Mouse (Mus musculus) forebrain, embryonic 15.5 days (tissue): ENCODE results near the gene Tgfb2. TPM values are rescaled to one million over a fixed set of nuclear protein-coding genes. Genes with fewer than 3 reads are reported as not detected.

ENCODE experiments used
- ATAC-seq: fragments of 200-750 bp; cut with Nextera tagmentation; replicated peaks from 2 replicates; pipeline ENCODE4 v1.8.0; 2017; ENCODE audit warnings: mild to moderate bottlenecking, moderate TSS enrichment, moderate library complexity
- H3K27ac ChIP-seq: fragments of 300-500 bp; sonication (generic); replicated peaks from 2 replicates; pipeline ENCODE4 v1.5.1; 2015; ENCODE audit warnings: mild to moderate bottlenecking, inconsistent platforms
- H3K27me3 ChIP-seq: fragments of 300-500 bp; sonication (generic); 2 replicates; pipeline ENCODE4 v1.6.1; 2015; ENCODE audit warnings: inconsistent platforms
- H3K36me3 ChIP-seq: fragments of 300-500 bp; sonication (generic); 2 replicates; pipeline ENCODE4 v1.6.1; 2015; ENCODE audit warnings: mild to moderate bottlenecking, inconsistent platforms
- H3K4me1 ChIP-seq: fragments of 300-500 bp; sonication (generic); 2 replicates; pipeline ENCODE4 v1.6.1; 2015; ENCODE audit warnings: inconsistent platforms
- H3K4me2 ChIP-seq: fragments of 300-500 bp; sonication (generic); replicated peaks from 2 replicates; pipeline ENCODE4 v1.6.1; 2015; ENCODE audit warnings: mild to moderate bottlenecking, inconsistent platforms
- H3K4me3 ChIP-seq: fragments of 300-500 bp; sonication (generic); 2 replicates; pipeline ENCODE4 v1.5.1; 2015; ENCODE audit warnings: mild to moderate bottlenecking, inconsistent platforms
- H3K9ac ChIP-seq: fragments of 300-500 bp; sonication (generic); replicated peaks from 2 replicates; pipeline ENCODE4 v1.6.1; 2015; ENCODE audit warnings: mild to moderate bottlenecking, inconsistent platforms
- H3K9me3 ChIP-seq: fragments of 300-500 bp; sonication (generic); 2 replicates; pipeline ENCODE4 v1.6.1; 2016; ENCODE audit warnings: inconsistent platforms
- WGBS: fragments of 180-500 bp; shearing (Covaris S2); methylation state at CpG from one replicate; pipeline ENCODE4 v1.1.7; 2015; ENCODE audit warnings: mixed read lengths; 5-methylcytosine and 5-hydroxymethylcytosine counted together
- polyA plus RNA-seq: library from polyadenylated mRNA; unstranded; fragments of >200 nt; fragmentation: Nextera tagmentation; extraction: Ambion mirVana; gene quantifications from 2 replicates; pipeline ENCODE4 v1.2.1, GENCODE M21; 2015

The Tgfb2 gene
- polyA plus RNA-seq, 1 experiment from 2014 or later: 17.7 TPM

- Histone ChIP-seq H3K27me3 (no peaks in the 10 kb centered on the region), H3K9me3 (no peaks in the 10 kb centered on the region), H3K27ac (no peak overlapping the region), H3K4me2 (no peak overlapping the region), H3K4me3 (no peak overlapping the region), H3K4me1 (peaks cover 5% of the 10 kb centered on the region; the same call in 1 of the 2 replicates), H3K36me3 (no peaks in the 10 kb centered on the region), H3K9ac (no peak overlapping the region)
- WGBS: 92% methylated on average over 6 of the region's 6 CpGs
- no peak for ATAC-seq
Measured at GRCm38 (mm10) chr1:186631457-186631856, 74.3 kb downstream of the Tgfb2 start.

GRCm38 (mm10) chr1:186630971-186631370, 74.8 kb downstream of the Tgfb2 start:
- ATAC-seq: no peak
- Histone ChIP-seq H3K9ac (no peak overlapping the region), H3K27me3 (no peaks in the 10 kb centered on the region), H3K36me3 (no peaks in the 10 kb centered on the region), H3K27ac (no peak overlapping the region), H3K4me3 (no peak overlapping the region), H3K4me1 (peaks cover 5% of the 10 kb centered on the region; the same call in 1 of the 2 replicates), H3K4me2 (no peak overlapping the region), H3K9me3 (no peaks in the 10 kb centered on the region)
- WGBS: 89% methylated on average over 5 of the region's 5 CpGs

- no peak for ATAC-seq
- 81% methylated on average over 7 of the region's 7 CpGs for WGBS
- H3K27ac ChIP-seq: no peak overlapping the region
Measured at GRCm38 (mm10) chr1:186627451-186627995, 78.3 kb downstream of the Tgfb2 start.

GRCm38 (mm10) chr1:186624474-186624873, 81.3 kb downstream of the Tgfb2 start:
- Histone ChIP-seq H3K4me2 (no peak overlapping the region), H3K4me1 (peaks cover 6% of the 10 kb centered on the region; the same call in 1 of the 2 replicates), H3K27me3 (no peaks in the 10 kb centered on the region), H3K9ac (no peak overlapping the region), H3K4me3 (no peak overlapping the region), H3K27ac (0 out of 2 replicates have a peak overlapping the region, but pooled peaks have one; percentile 17), H3K36me3 (no peaks in the 10 kb centered on the region), H3K9me3 (no peaks in the 10 kb centered on the region)
- ATAC-seq: no peak
- 34% methylated on average over 5 of the region's 5 CpGs for WGBS

More at GRCm38 (mm10) chr1:186627451-186627995, 78.3 kb downstream of the Tgfb2 start:
- H3K4me2 ChIP-seq: no peak overlapping the region
- H3K27me3 ChIP-seq: no peaks in the 10 kb centered on the region
- peaks cover 6% of the 10 kb centered on the region; the same call in 1 of the 2 replicates for H3K4me1 ChIP-seq
- H3K4me3 ChIP-seq: no peak overlapping the region
- H3K36me3 ChIP-seq: no peaks in the 10 kb centered on the region
- H3K9ac ChIP-seq: no peak overlapping the region
- H3K9me3 ChIP-seq: no peaks in the 10 kb centered on the region

- WGBS: 96% methylated on average over 3 of the region's 3 CpGs
- no peaks in the 10 kb centered on the region for H3K27me3 ChIP-seq
- no peak overlapping the region for H3K27ac ChIP-seq
- no peak for ATAC-seq
- no peak overlapping the region for H3K4me2 ChIP-seq
- no peak overlapping the region for H3K4me3 ChIP-seq
- H3K9me3 ChIP-seq: no peaks in the 10 kb centered on the region
- peaks cover 6% of the 10 kb centered on the region; the same call in 1 of the 2 replicates for H3K4me1 ChIP-seq
- no peaks in the 10 kb centered on the region for H3K36me3 ChIP-seq
- no peak overlapping the region for H3K9ac ChIP-seq
Measured at GRCm38 (mm10) chr1:186621812-186622211, 84.0 kb downstream of the Tgfb2 start.

GRCm38 (mm10) chr1:186618285-186618684, 87.5 kb downstream of the Tgfb2 start:
- H3K27me3 ChIP-seq: no peaks in the 10 kb centered on the region
- no peaks in the 10 kb centered on the region for H3K36me3 ChIP-seq
- H3K4me2 ChIP-seq: no peak overlapping the region
- no peaks in the 10 kb centered on the region for H3K9me3 ChIP-seq
- no peak overlapping the region for H3K4me3 ChIP-seq
- WGBS: 88% methylated on average over 6 of the region's 6 CpGs
- peaks cover 3% of the 10 kb centered on the region; the same call in 1 of the 2 replicates for H3K4me1 ChIP-seq
- H3K27ac ChIP-seq: no peak overlapping the region
- ATAC-seq: no peak
- no peak overlapping the region for H3K9ac ChIP-seq

GRCm38 (mm10) chr1:186611371-186611770, 94.4 kb downstream of the Tgfb2 start:
- 94% methylated on average over 2 of the region's 2 CpGs for WGBS
- ATAC-seq: no peak

GRCm38 (mm10) chr1:186610481-186610880, 95.3 kb downstream of the Tgfb2 start:
- Histone ChIP-seq H3K9ac (no peak overlapping the region), H3K27me3 (no peaks in the 10 kb centered on the region), H3K27ac (no peak overlapping the region), H3K36me3 (no peaks in the 10 kb centered on the region), H3K4me3 (no peak overlapping the region), H3K9me3 (no peaks in the 10 kb centered on the region), H3K4me2 (no peak overlapping the region), H3K4me1 (peaks cover 12% of the 10 kb centered on the region)
- WGBS: 91% methylated on average over 5 of the region's 5 CpGs
- ATAC-seq: no peak

More at GRCm38 (mm10) chr1:186611371-186611770, 94.4 kb downstream of the Tgfb2 start:
- Histone ChIP-seq H3K36me3 (no peaks in the 10 kb centered on the region), H3K9me3 (no peaks in the 10 kb centered on the region), H3K27me3 (no peaks in the 10 kb centered on the region), H3K4me2 (no peak overlapping the region), H3K4me3 (no peak overlapping the region), H3K27ac (no peak overlapping the region), H3K4me1 (peaks cover 12% of the 10 kb centered on the region), H3K9ac (no peak overlapping the region)

GRCm38 (mm10) chr1:186609793-186610233, 96.0 kb downstream of the Tgfb2 start:
- 6% methylated on average over 9 of the region's 10 CpGs for WGBS
- H3K9ac ChIP-seq: no peak overlapping the region

GRCm38 (mm10) chr1:186608116-186608515, 97.7 kb downstream of the Tgfb2 start:
- H3K4me2 ChIP-seq: no peak overlapping the region
- H3K4me3 ChIP-seq: no peak overlapping the region
- H3K27ac ChIP-seq: no peak overlapping the region
- no peaks in the 10 kb centered on the region for H3K9me3 ChIP-seq
- H3K4me1 ChIP-seq: peaks cover 12% of the 10 kb centered on the region
- no peaks in the 10 kb centered on the region for H3K27me3 ChIP-seq
- no peak for ATAC-seq
- no peak overlapping the region for H3K9ac ChIP-seq
- no peaks in the 10 kb centered on the region for H3K36me3 ChIP-seq
- 97% methylated on average over 3 of the region's 3 CpGs for WGBS

More at GRCm38 (mm10) chr1:186609793-186610233, 96.0 kb downstream of the Tgfb2 start:
- peak overlapping the region; percentile 22 for H3K4me2 ChIP-seq
- H3K4me1 ChIP-seq: peaks cover 12% of the 10 kb centered on the region
- H3K9me3 ChIP-seq: no peaks in the 10 kb centered on the region
- H3K27me3 ChIP-seq: no peaks in the 10 kb centered on the region
- no peak overlapping the region for H3K4me3 ChIP-seq
- H3K36me3 ChIP-seq: no peaks in the 10 kb centered on the region
- ATAC-seq: peak; percentile 72
- H3K27ac ChIP-seq: no peak overlapping the region

- Histone ChIP-seq H3K9ac (no peak overlapping the region), H3K27me3 (no peaks in the 10 kb centered on the region), H3K4me3 (no peak overlapping the region), H3K9me3 (no peaks in the 10 kb centered on the region), H3K36me3 (no peaks in the 10 kb centered on the region), H3K4me1 (peaks cover 12% of the 10 kb centered on the region), H3K4me2 (no peak overlapping the region), H3K27ac (no peak overlapping the region)
- 78% methylated on average over 2 of the region's 2 CpGs for WGBS
- ATAC-seq: no peak
Measured at GRCm38 (mm10) chr1:186605635-186606034, 100.2 kb downstream of the Tgfb2 start.

GRCm38 (mm10) chr1:186604124-186604523, 101.7 kb downstream of the Tgfb2 start:
- no peak overlapping the region for H3K27ac ChIP-seq
- H3K9ac ChIP-seq: no peak overlapping the region
- no peaks in the 10 kb centered on the region for H3K36me3 ChIP-seq
- no peak for ATAC-seq
- no peaks in the 10 kb centered on the region for H3K9me3 ChIP-seq
- H3K4me3 ChIP-seq: no peak overlapping the region
- H3K4me2 ChIP-seq: no peak overlapping the region
- H3K27me3 ChIP-seq: no peaks in the 10 kb centered on the region
- 93% methylated on average over 5 of the region's 5 CpGs for WGBS
- peaks cover 1% of the 10 kb centered on the region; the same call in 1 of the 2 replicates for H3K4me1 ChIP-seq

GRCm38 (mm10) chr1:186588226-186588625, 117.6 kb downstream of the Tgfb2 start:
- ATAC-seq: no peak
- WGBS: 84% methylated on average over 2 of the region's 2 CpGs

More at GRCm38 (mm10) chr1:186588226-186588625, 117.6 kb downstream of the Tgfb2 start:
- Histone ChIP-seq H3K9me3 (no peaks in the 10 kb centered on the region), H3K36me3 (no peaks in the 10 kb centered on the region), H3K4me1 (no peaks in the 10 kb centered on the region), H3K9ac (no peak overlapping the region), H3K4me3 (no peak overlapping the region), H3K27ac (no peak overlapping the region), H3K27me3 (no peaks in the 10 kb centered on the region), H3K4me2 (no peak overlapping the region)
